Mouse (Mus musculus): Measurements from ENCODE around the gene Hsd17b7. TPM values are rescaled to one million over a fixed set of nuclear protein-coding genes. Genes with fewer than 3 reads are reported as not detected.

Gene Hsd17b7
- polyA plus RNA-seq, 1 experiment from 2014 or later, result 21.1 TPM

GRCm38 (mm10) chr1:169924567-169924966, 44.5 kb downstream of the Hsd17b7 start:
- Histone ChIP-seq H3K27me3 (replicated peaks; ENCODE audit: control insufficient read depth, insufficient read depth, low read length) (no peaks in the 10 kb centered on the region), H3K4me1 (ENCODE audit: control insufficient read depth, insufficient read depth, low read length) (peaks cover 8% of the 10 kb centered on the region), H3K36me3 (ENCODE audit: control insufficient read depth, insufficient read depth, low read length) (no peaks in the 10 kb centered on the region), H3K9ac (ENCODE audit: low read depth, low read length) (no peak overlapping the region), H3K4me3 (ENCODE audit: low read length) (no peak overlapping the region), H3K9me3 (ENCODE audit: control insufficient read depth, low read length) (no peaks in the 10 kb centered on the region), H3K4me2 (ENCODE audit: low read depth, low read length) (no peak overlapping the region), H3K27ac (ENCODE audit: low read length) (no peak overlapping the region)
- 87% methylated on average over 2 of the region's 2 CpGs for WGBS
- ATAC-seq, result no peak

- no peaks in the 10 kb centered on the region for H3K27me3 ChIP-seq (replicated peaks; ENCODE audit: control insufficient read depth, insufficient read depth, low read length)
- peak overlapping the region; percentile 82 for H3K27ac ChIP-seq (ENCODE audit: low read length)
- H3K4me2 ChIP-seq (ENCODE audit: low read depth, low read length), result peak overlapping the region; percentile 24
- peaks cover 17% of the 10 kb centered on the region for H3K4me1 ChIP-seq (ENCODE audit: control insufficient read depth, insufficient read depth, low read length)
- no peak overlapping the region for H3K9ac ChIP-seq (ENCODE audit: low read depth, low read length)
- ATAC-seq, result peak; percentile 91
- H3K9me3 ChIP-seq (ENCODE audit: control insufficient read depth, low read length), result no peaks in the 10 kb centered on the region
- peak overlapping the region; percentile 20 for H3K4me3 ChIP-seq (ENCODE audit: low read length)
- 28% methylated on average over 8 of the region's 8 CpGs for WGBS
- H3K36me3 ChIP-seq (ENCODE audit: control insufficient read depth, insufficient read depth, low read length), result no peaks in the 10 kb centered on the region
Measured at GRCm38 (mm10) chr1:169921710-169922211, 47.3 kb downstream of the Hsd17b7 start.

- no peaks in the 10 kb centered on the region for H3K36me3 ChIP-seq (ENCODE audit: control insufficient read depth, insufficient read depth, low read length)
- no peak overlapping the region for H3K4me3 ChIP-seq (ENCODE audit: low read length)
- 5% methylated on average over 11 of the region's 11 CpGs for WGBS
Measured at GRCm38 (mm10) chr1:169919211-169919610, 49.8 kb downstream of the Hsd17b7 start.

GRCm38 (mm10) chr1:169917998-169918397, 51.0 kb downstream of the Hsd17b7 start:
- no peaks in the 10 kb centered on the region for H3K27me3 ChIP-seq (replicated peaks; ENCODE audit: control insufficient read depth, insufficient read depth, low read length)
- no peak overlapping the region for H3K4me3 ChIP-seq (ENCODE audit: low read length)
- WGBS, result 36% methylated on average over 4 of the region's 4 CpGs
- no peaks in the 10 kb centered on the region for H3K36me3 ChIP-seq (ENCODE audit: control insufficient read depth, insufficient read depth, low read length)
- peak overlapping the region; percentile 74 for H3K27ac ChIP-seq (ENCODE audit: low read length)
- no peaks in the 10 kb centered on the region for H3K9me3 ChIP-seq (ENCODE audit: control insufficient read depth, low read length)
- ATAC-seq, result peak; percentile 52
- H3K4me2 ChIP-seq (ENCODE audit: low read depth, low read length), result no peak overlapping the region
- peak overlapping the region; percentile 40; the same call in 1 of the 2 replicates for H3K9ac ChIP-seq (ENCODE audit: low read depth, low read length)
- peaks cover 27% of the 10 kb centered on the region for H3K4me1 ChIP-seq (ENCODE audit: control insufficient read depth, insufficient read depth, low read length)

More at GRCm38 (mm10) chr1:169919211-169919610, 49.8 kb downstream of the Hsd17b7 start:
- Histone ChIP-seq H3K9me3 (ENCODE audit: control insufficient read depth, low read length) (no peaks in the 10 kb centered on the region), H3K27me3 (replicated peaks; ENCODE audit: control insufficient read depth, insufficient read depth, low read length) (no peaks in the 10 kb centered on the region), H3K4me2 (ENCODE audit: low read depth, low read length) (peak overlapping the region; percentile 42), H3K4me1 (ENCODE audit: control insufficient read depth, insufficient read depth, low read length) (peaks cover 27% of the 10 kb centered on the region), H3K9ac (ENCODE audit: low read depth, low read length) (peak overlapping the region; percentile 37; the same call in 1 of the 2 replicates), H3K27ac (ENCODE audit: low read length) (no peak overlapping the region)
- ATAC-seq, result peak; percentile 27

GRCm38 (mm10) chr1:169917115-169917796, 51.8 kb downstream of the Hsd17b7 start:
- Histone ChIP-seq H3K27ac (ENCODE audit: low read length) (peak overlapping the region; percentile 74), H3K9me3 (ENCODE audit: control insufficient read depth, low read length) (no peaks in the 10 kb centered on the region), H3K4me3 (ENCODE audit: low read length) (no peak overlapping the region), H3K36me3 (ENCODE audit: control insufficient read depth, insufficient read depth, low read length) (no peaks in the 10 kb centered on the region), H3K27me3 (replicated peaks; ENCODE audit: control insufficient read depth, insufficient read depth, low read length) (no peaks in the 10 kb centered on the region), H3K9ac (ENCODE audit: low read depth, low read length) (0 out of 2 replicates have a peak overlapping the region, but pooled peaks have one; percentile 40), H3K4me1 (ENCODE audit: control insufficient read depth, insufficient read depth, low read length) (peaks cover 27% of the 10 kb centered on the region), H3K4me2 (ENCODE audit: low read depth, low read length) (no peak overlapping the region)
- peak; percentile 55 for ATAC-seq
- WGBS, result 39% methylated on average over 9 of the region's 9 CpGs

- Histone ChIP-seq H3K4me1 (ENCODE audit: control insufficient read depth, insufficient read depth, low read length) (peaks cover 27% of the 10 kb centered on the region), H3K4me2 (ENCODE audit: low read depth, low read length) (no peak overlapping the region), H3K36me3 (ENCODE audit: control insufficient read depth, insufficient read depth, low read length) (no peaks in the 10 kb centered on the region), H3K27me3 (replicated peaks; ENCODE audit: control insufficient read depth, insufficient read depth, low read length) (no peaks in the 10 kb centered on the region), H3K9ac (ENCODE audit: low read depth, low read length) (0 out of 2 replicates have a peak overlapping the region, but pooled peaks have one; percentile 6), H3K4me3 (ENCODE audit: low read length) (no peak overlapping the region), H3K9me3 (ENCODE audit: control insufficient read depth, low read length) (no peaks in the 10 kb centered on the region), H3K27ac (ENCODE audit: low read length) (peak overlapping the region; percentile 74)
- 28% methylated on average over 7 of the region's 7 CpGs for WGBS
- ATAC-seq, result peak; percentile 40
Measured at GRCm38 (mm10) chr1:169916659-169917058, 52.4 kb downstream of the Hsd17b7 start.

- Histone ChIP-seq H3K9ac (ENCODE audit: low read depth, low read length) (no peak overlapping the region), H3K4me2 (ENCODE audit: low read depth, low read length) (no peak overlapping the region), H3K4me3 (ENCODE audit: low read length) (no peak overlapping the region), H3K27me3 (replicated peaks; ENCODE audit: control insufficient read depth, insufficient read depth, low read length) (no peaks in the 10 kb centered on the region), H3K9me3 (ENCODE audit: control insufficient read depth, low read length) (no peaks in the 10 kb centered on the region), H3K36me3 (ENCODE audit: control insufficient read depth, insufficient read depth, low read length) (no peaks in the 10 kb centered on the region), H3K4me1 (ENCODE audit: control insufficient read depth, insufficient read depth, low read length) (peaks cover 8% of the 10 kb centered on the region; the same call in 1 of the 2 replicates), H3K27ac (ENCODE audit: low read length) (no peak overlapping the region)
- ATAC-seq, result no peak
- 77% methylated on average over 6 of the region's 6 CpGs for WGBS
Measured at GRCm38 (mm10) chr1:169911526-169911925, 57.5 kb downstream of the Hsd17b7 start.

- no peaks in the 10 kb centered on the region for H3K36me3 ChIP-seq (ENCODE audit: control insufficient read depth, insufficient read depth, low read length)
- H3K27ac ChIP-seq (ENCODE audit: low read length), result no peak overlapping the region
- H3K4me1 ChIP-seq (ENCODE audit: control insufficient read depth, insufficient read depth, low read length), result 0 out of 2 replicates have a peak, but pooled peaks cover 2% of the 10 kb centered on the region
- no peak overlapping the region for H3K9ac ChIP-seq (ENCODE audit: low read depth, low read length)
- no peak overlapping the region for H3K4me3 ChIP-seq (ENCODE audit: low read length)
- H3K9me3 ChIP-seq (ENCODE audit: control insufficient read depth, low read length), result no peaks in the 10 kb centered on the region
- H3K4me2 ChIP-seq (ENCODE audit: low read depth, low read length), result no peak overlapping the region
- 79% methylated on average over 7 of the region's 7 CpGs for WGBS
- H3K27me3 ChIP-seq (replicated peaks; ENCODE audit: control insufficient read depth, insufficient read depth, low read length), result no peaks in the 10 kb centered on the region
- no peak for ATAC-seq
Measured at GRCm38 (mm10) chr1:169910751-169911150, 58.3 kb downstream of the Hsd17b7 start.

- WGBS, result 86% methylated on average over 6 of the region's 6 CpGs
- no peak overlapping the region for H3K27ac ChIP-seq (ENCODE audit: low read length)
- no peak overlapping the region for H3K9ac ChIP-seq (ENCODE audit: low read depth, low read length)
- no peaks in the 10 kb centered on the region for H3K4me1 ChIP-seq (ENCODE audit: control insufficient read depth, insufficient read depth, low read length)
- H3K27me3 ChIP-seq (replicated peaks; ENCODE audit: control insufficient read depth, insufficient read depth, low read length), result no peaks in the 10 kb centered on the region
- ATAC-seq, result no peak
- H3K9me3 ChIP-seq (ENCODE audit: control insufficient read depth, low read length), result no peaks in the 10 kb centered on the region
- no peaks in the 10 kb centered on the region for H3K36me3 ChIP-seq (ENCODE audit: control insufficient read depth, insufficient read depth, low read length)
- no peak overlapping the region for H3K4me3 ChIP-seq (ENCODE audit: low read length)
- H3K4me2 ChIP-seq (ENCODE audit: low read depth, low read length), result no peak overlapping the region
Measured at GRCm38 (mm10) chr1:169909659-169910058, 59.4 kb downstream of the Hsd17b7 start.

Measured in intestine, embryonic 16.5 days (tissue).